Mouse (Mus musculus) forebrain, embryonic 13.5 days (tissue): ENCODE data around the gene Eif2d. TPM values are rescaled to one million over a fixed set of nuclear protein-coding genes. Genes with fewer than 3 reads are reported as not detected.
"Not testable (repeated sequence)": the region's sequence is repeated elsewhere in the genome, so short reads cannot be mapped to it uniquely, and the experiment has no call there.

Experiments used
- ATAC-seq: fragments of 200-750 bp; cut with Nextera tagmentation; 2 replicates; pipeline ENCODE4 v1.8.0; 2017
- H3K27ac ChIP-seq: fragments of 300-500 bp; sonication (generic); 2 replicates; pipeline ENCODE4 v1.5.1; 2015; ENCODE audit warnings: inconsistent platforms, mild to moderate bottlenecking, moderate library complexity
- H3K27me3 ChIP-seq: fragments of 300-500 bp; sonication (generic); 2 replicates; pipeline ENCODE4 v1.6.1; 2015; ENCODE audit warnings: mild to moderate bottlenecking, inconsistent platforms
- H3K36me3 ChIP-seq: fragments of 300-500 bp; sonication (generic); 2 replicates; pipeline ENCODE4 v1.6.1; 2015; ENCODE audit warnings: mild to moderate bottlenecking, inconsistent platforms; ENCODE audit not compliant: poor library complexity, severe bottlenecking
- H3K4me1 ChIP-seq: fragments of 300-500 bp; sonication (generic); 2 replicates; pipeline ENCODE4 v1.6.1; 2015; ENCODE audit warnings: inconsistent platforms
- H3K4me2 ChIP-seq: fragments of 300-500 bp; sonication (generic); 2 replicates; pipeline ENCODE4 v1.6.1; 2015; ENCODE audit warnings: inconsistent platforms, mild to moderate bottlenecking, moderate library complexity
- H3K4me3 ChIP-seq: fragments of 300-500 bp; sonication (generic); 2 replicates; pipeline ENCODE4 v1.5.1; 2015; ENCODE audit warnings: mild to moderate bottlenecking, inconsistent platforms
- H3K9ac ChIP-seq: fragments of 300-500 bp; sonication (generic); 2 replicates; pipeline ENCODE4 v1.6.1; 2015; ENCODE audit warnings: mild to moderate bottlenecking, inconsistent platforms
- H3K9me3 ChIP-seq: fragments of 300-500 bp; sonication (generic); replicated peaks from 2 replicates; pipeline ENCODE4 v1.6.1; 2016; ENCODE audit warnings: inconsistent platforms
- WGBS: fragments of 180-500 bp; shearing (Covaris S2); methylation state at CpG from one replicate; pipeline ENCODE4 v1.1.7; 2015; 5-methylcytosine and 5-hydroxymethylcytosine counted together
- polyA plus RNA-seq: library from polyadenylated mRNA; unstranded; fragments of >200 nt; fragmentation: Nextera tagmentation; extraction: Ambion mirVana; gene quantifications from 2 replicates; pipeline ENCODE4 v1.2.1, GENCODE M21; 2015

The Eif2d gene
- polyA plus RNA-seq, 1 experiment from 2014 or later: 55.0 TPM

DNA sequence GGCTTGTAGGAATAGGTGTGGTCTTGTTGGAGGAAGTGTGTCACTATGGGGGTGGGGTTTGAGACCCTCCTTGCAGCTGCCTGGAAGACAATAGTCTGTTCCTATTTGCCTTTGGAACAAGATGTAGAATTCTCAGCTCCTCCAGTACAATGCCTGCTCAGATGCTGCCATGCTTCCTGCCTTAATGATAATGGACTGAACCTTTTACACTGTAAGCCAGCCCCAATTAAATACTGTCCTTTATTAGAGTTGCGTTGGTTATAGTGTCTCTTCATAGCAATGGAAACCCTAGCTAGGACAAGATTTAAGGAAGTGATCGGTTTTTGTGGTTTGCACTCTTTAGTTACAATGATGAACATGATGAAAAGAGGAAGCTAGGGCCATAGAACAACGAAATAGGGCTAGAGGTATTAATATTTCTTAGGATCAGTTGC is 6.8 kb upstream of the Eif2d start:
- Histone ChIP-seq H3K4me2 (no peak overlapping the region), H3K9me3 (no peaks in the 10 kb centered on the region), H3K36me3 (no peaks in the 10 kb centered on the region), H3K27me3 (peaks cover 2% of the 10 kb centered on the region; the same call in 1 of the 2 replicates), H3K9ac (no peak overlapping the region), H3K4me3 (no peak overlapping the region), H3K4me1 (no peaks in the 10 kb centered on the region), H3K27ac (no peak overlapping the region)
- ATAC-seq: no peak
- 83% methylated on average over 3 of the region's 3 CpGs for WGBS

GRCm38 (mm10) chr1:131149496-131149895 is 3.5 kb upstream of the Eif2d start:
- ATAC-seq: no peak
- Histone ChIP-seq H3K4me1 (peaks cover 11% of the 10 kb centered on the region), H3K4me3 (no peak overlapping the region), H3K27me3 (peaks cover 2% of the 10 kb centered on the region; the same call in 1 of the 2 replicates), H3K27ac (no peak overlapping the region), H3K9me3 (no peaks in the 10 kb centered on the region), H3K4me2 (no peak overlapping the region), H3K36me3 (no peaks in the 10 kb centered on the region), H3K9ac (no peak overlapping the region)
- WGBS: 79% methylated on average over 1 of the region's 1 CpGs

DNA sequence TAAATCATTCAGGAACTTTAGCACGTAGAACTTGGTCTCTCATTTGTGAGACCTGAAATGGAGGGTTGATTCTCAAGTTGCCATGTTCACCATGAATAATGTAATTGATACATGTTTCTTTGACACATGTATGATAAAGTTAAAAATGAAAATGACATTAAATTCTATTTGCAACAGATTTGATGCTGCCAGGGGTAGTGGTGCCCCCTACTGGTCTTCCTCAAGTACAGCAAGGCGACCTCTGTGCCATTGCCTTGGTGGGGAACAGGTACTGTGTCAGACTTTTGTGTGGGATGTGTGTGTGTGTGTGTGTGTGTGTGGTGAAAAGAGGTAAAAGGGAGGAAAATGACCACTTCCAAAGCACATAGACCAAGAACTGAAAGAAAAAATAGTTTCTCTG is 2.5 kb downstream of the Eif2d start:
- no peaks in the 10 kb centered on the region for H3K9me3 ChIP-seq
- no peak for ATAC-seq
- peaks cover 23% of the 10 kb centered on the region for H3K36me3 ChIP-seq
- H3K9ac ChIP-seq: no peak overlapping the region
- 54% methylated on average over 2 of the region's 2 CpGs for WGBS
- no peak overlapping the region for H3K4me2 ChIP-seq
- H3K27me3 ChIP-seq: peaks cover 2% of the 10 kb centered on the region; the same call in 1 of the 2 replicates
- H3K4me3 ChIP-seq: no peak overlapping the region
- peaks cover 12% of the 10 kb centered on the region for H3K4me1 ChIP-seq
- no peak overlapping the region for H3K27ac ChIP-seq

DNA sequence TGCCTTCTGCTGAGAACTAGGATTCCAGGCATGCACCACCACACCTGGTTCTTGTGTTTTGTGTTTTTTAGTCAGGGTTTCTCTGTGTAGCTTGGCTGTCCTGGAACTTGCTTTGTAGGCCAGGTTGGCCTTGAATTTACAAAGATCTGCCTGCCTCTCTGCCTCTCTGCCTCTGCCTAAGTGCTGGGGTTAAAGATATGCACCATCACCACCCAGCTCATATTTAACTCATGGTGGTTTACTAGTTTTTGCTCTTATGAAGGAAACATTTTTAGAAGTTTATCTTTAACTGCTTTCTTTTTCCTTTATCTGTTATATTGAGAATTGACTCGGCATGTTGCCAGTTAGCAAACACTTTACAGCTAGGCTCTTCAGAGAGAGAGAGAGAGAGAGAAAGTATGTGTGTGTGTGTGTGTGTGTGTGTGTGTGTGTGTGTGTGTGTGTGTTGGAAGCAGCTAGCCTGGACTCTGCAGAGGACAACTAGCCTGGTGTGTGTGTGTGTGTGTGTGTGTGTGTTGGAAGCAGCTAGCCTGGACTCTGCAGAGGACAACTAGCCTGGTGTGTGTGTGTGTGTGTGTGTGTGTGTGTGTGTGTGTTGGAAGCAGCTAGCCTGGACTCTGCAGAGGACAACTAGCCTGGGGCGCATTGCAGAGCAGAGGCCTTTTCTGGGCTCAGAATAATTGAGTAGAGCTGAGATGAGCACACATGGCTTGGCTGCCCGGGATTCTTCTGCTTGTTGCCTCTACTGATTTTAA is 6.8 kb downstream of the Eif2d start:
- H3K9me3 ChIP-seq: not testable (repeated sequence)

GRCm38 (mm10) chr1:131161091-131161490 is 8.1 kb downstream of the Eif2d start:
- Histone ChIP-seq H3K4me3 (no peak overlapping the region), H3K36me3 (peaks cover 79% of the 10 kb centered on the region), H3K27ac (no peak overlapping the region), H3K27me3 (no peaks in the 10 kb centered on the region), H3K9me3 (no peaks in the 10 kb centered on the region), H3K4me1 (no peaks in the 10 kb centered on the region), H3K4me2 (no peak overlapping the region), H3K9ac (no peak overlapping the region)
- 92% methylated on average over 11 of the region's 11 CpGs for WGBS
- ATAC-seq: no peak

More for the DNA sequence above, 6.8 kb downstream of the Eif2d start:
- H3K4me3 ChIP-seq, H3K9ac ChIP-seq, H3K4me2 ChIP-seq, H3K27ac ChIP-seq, H3K27me3 ChIP-seq, H3K4me1 ChIP-seq, ATAC-seq: not testable (repeated sequence)
- 93% methylated on average over 3 of the region's 3 CpGs for WGBS
- H3K36me3 ChIP-seq: peaks cover 66% of the 10 kb centered on the region

DNA sequence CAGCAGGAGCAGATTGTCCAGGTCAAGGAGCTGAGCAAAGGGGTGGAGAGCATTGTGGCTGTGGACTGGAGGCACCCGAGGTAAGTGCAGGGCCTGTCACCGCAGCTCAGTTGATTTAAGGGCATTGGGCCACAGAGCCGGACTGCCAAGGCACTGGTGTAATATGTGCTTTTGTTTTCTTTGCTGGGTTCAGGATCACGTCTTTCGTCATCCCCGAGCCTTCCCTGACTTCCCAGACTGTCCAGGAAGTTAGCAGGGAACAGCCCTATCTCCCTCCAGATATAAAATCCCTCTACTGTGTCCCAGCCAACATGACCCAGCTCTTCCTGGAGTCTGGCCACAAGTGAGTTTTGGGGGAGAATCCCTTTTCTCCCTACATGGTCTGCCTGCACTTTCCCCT is 11.4 kb downstream of the Eif2d start:
- no peaks in the 10 kb centered on the region for H3K4me1 ChIP-seq
- no peaks in the 10 kb centered on the region for H3K9me3 ChIP-seq
- no peak for ATAC-seq
- no peak overlapping the region for H3K4me2 ChIP-seq
- no peak overlapping the region for H3K9ac ChIP-seq
- H3K27ac ChIP-seq: no peak overlapping the region
- 94% methylated on average over 6 of the region's 6 CpGs for WGBS
- H3K4me3 ChIP-seq: no peak overlapping the region
- H3K27me3 ChIP-seq: no peaks in the 10 kb centered on the region
- H3K36me3 ChIP-seq: peaks cover 99% of the 10 kb centered on the region

GRCm38 (mm10) chr1:131167612-131168011 is 14.6 kb downstream of the Eif2d start:
- H3K36me3 ChIP-seq: peaks cover 99% of the 10 kb centered on the region
- ATAC-seq: no peak
- no peaks in the 10 kb centered on the region for H3K27me3 ChIP-seq
- no peak overlapping the region for H3K4me2 ChIP-seq
- no peaks in the 10 kb centered on the region for H3K9me3 ChIP-seq
- no peak overlapping the region for H3K27ac ChIP-seq
- H3K4me3 ChIP-seq: no peak overlapping the region
- no peak overlapping the region for H3K9ac ChIP-seq
- WGBS: 93% methylated on average over 10 of the region's 10 CpGs
- no peaks in the 10 kb centered on the region for H3K4me1 ChIP-seq

DNA sequence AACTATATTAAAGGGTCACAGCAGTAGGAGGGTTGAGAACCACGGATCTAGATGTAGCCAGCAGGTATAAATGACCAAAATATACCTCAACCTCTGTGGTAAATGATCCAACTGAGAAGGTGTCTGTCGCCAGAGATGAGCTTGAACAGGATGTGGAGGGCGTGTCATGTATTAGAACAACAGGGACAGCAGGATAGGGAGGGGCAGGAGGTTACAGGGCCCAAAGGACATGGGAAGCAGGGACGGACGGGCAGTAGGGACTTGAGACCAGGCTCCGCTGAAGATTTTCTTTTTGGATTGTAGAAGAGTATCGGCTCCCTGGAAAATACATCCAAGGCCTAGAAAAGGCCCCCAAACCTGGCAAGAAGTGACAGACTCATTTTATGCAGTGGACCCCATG is 20.0 kb downstream of the Eif2d start:
- ATAC-seq: no peak
- 92% methylated on average over 7 of the region's 7 CpGs for WGBS
- Histone ChIP-seq H3K27me3 (no peaks in the 10 kb centered on the region), H3K4me1 (no peaks in the 10 kb centered on the region), H3K9ac (no peak overlapping the region), H3K4me3 (no peak overlapping the region), H3K36me3 (peaks cover 97% of the 10 kb centered on the region), H3K27ac (no peak overlapping the region), H3K9me3 (no peaks in the 10 kb centered on the region), H3K4me2 (no peak overlapping the region)

- ATAC-seq: no peak
- 84% methylated on average over 6 of the region's 6 CpGs for WGBS
- Histone ChIP-seq H3K9ac (no peak overlapping the region), H3K27ac (no peak overlapping the region), H3K36me3 (peaks cover 97% of the 10 kb centered on the region), H3K27me3 (no peaks in the 10 kb centered on the region), H3K9me3 (no peaks in the 10 kb centered on the region), H3K4me1 (no peaks in the 10 kb centered on the region), H3K4me3 (no peak overlapping the region), H3K4me2 (no peak overlapping the region)
Observed at GRCm38 (mm10) chr1:131173809-131174208, 20.8 kb downstream of the Eif2d start.

DNA sequence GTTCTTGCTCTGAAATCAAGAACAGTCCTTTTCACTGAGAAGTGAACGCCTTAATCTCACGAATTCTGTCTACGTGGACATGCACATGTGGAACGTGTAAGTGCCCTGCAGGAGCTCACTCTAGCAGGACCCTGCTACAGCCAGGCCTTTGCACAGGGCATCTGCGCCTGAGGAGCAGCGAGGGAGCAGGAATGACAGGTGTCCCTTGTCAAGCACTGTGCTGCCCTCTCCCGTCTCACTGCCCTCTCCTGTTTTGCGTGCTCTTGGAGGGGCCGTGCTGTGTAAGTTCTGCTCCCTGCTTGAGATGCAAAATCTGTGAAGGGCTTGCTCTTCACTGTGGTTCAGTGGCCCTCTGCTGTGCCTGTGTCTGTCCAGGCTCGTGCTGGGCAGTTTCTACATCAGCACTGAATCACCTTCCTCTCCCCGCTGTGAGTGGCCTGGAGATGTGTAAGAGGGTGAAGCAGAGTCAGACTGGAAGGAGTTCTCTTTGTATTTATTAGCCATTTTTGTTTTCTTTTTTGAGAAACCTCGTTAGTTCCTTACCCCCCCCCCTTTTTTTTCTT is 21.4 kb downstream of the Eif2d start:
- no peak overlapping the region for H3K4me3 ChIP-seq
- H3K9ac ChIP-seq: no peak overlapping the region
- H3K27ac ChIP-seq: no peak overlapping the region
- no peak overlapping the region for H3K4me2 ChIP-seq
- H3K9me3 ChIP-seq: no peaks in the 10 kb centered on the region
- WGBS: 88% methylated on average over 12 of the region's 12 CpGs
- H3K4me1 ChIP-seq: no peaks in the 10 kb centered on the region
- H3K27me3 ChIP-seq: no peaks in the 10 kb centered on the region
- peaks cover 93% of the 10 kb centered on the region for H3K36me3 ChIP-seq
- no peak for ATAC-seq

DNA sequence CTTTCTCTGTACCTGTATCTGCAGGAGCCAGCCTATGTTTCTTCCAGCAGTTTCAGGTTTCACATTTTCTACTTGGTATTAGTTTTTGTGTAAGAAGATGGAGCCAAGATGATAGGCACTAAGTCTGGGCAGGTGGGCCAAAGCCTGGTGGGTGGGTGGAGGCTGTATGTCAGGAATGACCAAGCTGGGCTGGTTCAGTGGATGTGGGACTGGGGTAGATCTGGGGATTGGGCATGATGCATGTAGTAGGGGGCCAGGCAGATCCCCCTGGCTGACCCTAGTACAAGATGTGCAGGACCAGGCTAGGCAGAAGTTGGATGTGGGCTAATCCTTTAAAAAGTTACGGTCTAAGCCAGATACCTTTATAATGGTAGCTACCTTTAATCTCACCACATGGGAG is 22.2 kb downstream of the Eif2d start:
- Histone ChIP-seq H3K9ac (no peak overlapping the region), H3K27ac (no peak overlapping the region), H3K36me3 (peaks cover 93% of the 10 kb centered on the region), H3K4me1 (no peaks in the 10 kb centered on the region), H3K27me3 (no peaks in the 10 kb centered on the region), H3K4me2 (no peak overlapping the region), H3K9me3 (no peaks in the 10 kb centered on the region), H3K4me3 (no peak overlapping the region)
- WGBS: 100% methylated on average over 1 of the region's 1 CpGs
- ATAC-seq: no peak

- 95% methylated on average over 8 of the region's 8 CpGs for WGBS
- peaks cover 93% of the 10 kb centered on the region for H3K36me3 ChIP-seq
Observed at GRCm38 (mm10) chr1:131175819-131176218, 22.8 kb downstream of the Eif2d start.

More at GRCm38 (mm10) chr1:131175819-131176218, 22.8 kb downstream of the Eif2d start:
- Histone ChIP-seq H3K4me1 (no peaks in the 10 kb centered on the region), H3K9me3 (no peaks in the 10 kb centered on the region), H3K27me3 (no peaks in the 10 kb centered on the region), H3K27ac (no peak overlapping the region), H3K9ac (no peak overlapping the region), H3K4me2 (no peak overlapping the region), H3K4me3 (no peak overlapping the region)
- no peak for ATAC-seq
